Mouse (Mus musculus) cerebellum, postnatal 14 days (tissue): ENCODE results near the gene Tubgcp6.
A peak's percentile ranks its signal among the peaks of the same experiment; 100 is the strongest.

Source experiments
- DNase-seq, 2 experiments: peaks; one replicate each; pipeline ENCODE4 v3.0.0; 2021; ENCODE audit warnings: mixed read lengths in 2 of 2

Tubgcp6 gene

GRCm38 (mm10) chr15:89140659-89141252 lies 17.8 kb upstream of the Tubgcp6 start, which contains the start of gene Mapk12:
TSS of gene Mapk12 (minus strand) at chr15:89140703.
- DNase-seq, result peak; percentile 58 to 68

- peak; percentile 65 to 67 for DNase-seq
These were observed 17.2 kb upstream of the Tubgcp6 start for GRCm38 (mm10) chr15:89140048-89140658.

- DNase-seq, result no peak
These were observed 15.6 kb upstream of the Tubgcp6 start for GRCm38 (mm10) chr15:89138531-89138930.

DNA sequence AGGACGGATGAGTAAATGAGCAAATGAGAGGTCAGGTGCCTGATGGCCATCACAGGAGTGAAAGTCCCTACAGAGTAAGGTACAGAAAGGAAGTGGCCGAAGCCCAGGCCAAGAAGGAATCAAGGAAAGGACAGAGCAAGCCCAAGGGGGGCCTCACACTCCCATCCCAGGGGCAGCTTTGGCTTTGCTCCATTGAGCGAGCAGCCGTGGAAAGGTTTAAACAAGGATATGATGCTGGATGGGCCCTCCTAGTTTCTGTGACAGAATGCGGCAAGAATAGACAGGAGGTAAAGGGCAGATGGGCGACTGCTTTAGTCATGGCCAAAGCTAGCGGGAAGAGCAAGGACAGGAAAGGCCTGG lies 15.1 kb upstream of the Tubgcp6 start:
- peak; percentile 33 to 44 for DNase-seq

DNA sequence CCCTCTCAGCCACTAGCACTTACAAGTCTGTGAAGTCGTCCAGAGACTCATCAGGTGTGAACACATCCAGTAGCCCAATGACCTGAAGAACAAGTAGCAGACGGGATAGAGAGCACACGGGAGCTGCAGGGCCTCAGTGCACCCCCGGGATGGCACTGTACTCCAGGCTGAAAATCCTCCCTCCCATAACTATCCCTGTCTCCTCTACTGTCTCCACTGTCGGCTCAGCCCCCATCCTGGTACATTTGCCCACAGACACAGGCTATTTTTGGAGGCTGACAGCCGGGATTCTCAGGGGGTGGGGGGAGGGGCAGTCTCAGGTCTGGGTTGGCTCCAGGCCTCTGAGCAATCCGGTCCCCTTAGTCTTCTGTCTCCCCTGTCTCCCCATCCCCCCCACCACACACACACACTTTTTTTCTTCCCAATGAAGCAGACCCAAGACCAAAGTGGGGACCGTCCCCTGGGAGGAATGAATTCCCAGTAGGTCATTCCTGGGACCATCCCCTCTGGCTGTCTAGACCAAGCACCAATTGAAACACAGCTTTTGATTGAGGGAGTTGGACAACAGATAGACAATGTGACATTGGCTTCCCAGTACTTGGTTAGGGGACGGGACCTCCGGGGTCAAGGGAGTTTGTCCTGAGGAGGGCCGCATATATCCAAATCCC lies 14.6 kb upstream of the Tubgcp6 start:
- peak; percentile 33 to 58 for DNase-seq

- peak in 1 of 2 experiments; percentile 21 for DNase-seq
These were observed 13.7 kb upstream of the Tubgcp6 start for GRCm38 (mm10) chr15:89136461-89137155.

- no peak for DNase-seq
These were observed 8.4 kb upstream of the Tubgcp6 start for GRCm38 (mm10) chr15:89131316-89131715.

- DNase-seq, result no peak
These were observed 7.3 kb upstream of the Tubgcp6 start for GRCm38 (mm10) chr15:89130245-89130644.

- DNase-seq, result peak; percentile 95 to 97
These were observed 5.8 kb upstream of the Tubgcp6 start, which contains the start of gene Hdac10 for GRCm38 (mm10) chr15:89128382-89129350. TSS of gene Hdac10 (minus strand) at chr15:89128700.

GRCm38 (mm10) chr15:89127364-89127940 lies 4.5 kb upstream of the Tubgcp6 start:
- no peak for DNase-seq

DNA sequence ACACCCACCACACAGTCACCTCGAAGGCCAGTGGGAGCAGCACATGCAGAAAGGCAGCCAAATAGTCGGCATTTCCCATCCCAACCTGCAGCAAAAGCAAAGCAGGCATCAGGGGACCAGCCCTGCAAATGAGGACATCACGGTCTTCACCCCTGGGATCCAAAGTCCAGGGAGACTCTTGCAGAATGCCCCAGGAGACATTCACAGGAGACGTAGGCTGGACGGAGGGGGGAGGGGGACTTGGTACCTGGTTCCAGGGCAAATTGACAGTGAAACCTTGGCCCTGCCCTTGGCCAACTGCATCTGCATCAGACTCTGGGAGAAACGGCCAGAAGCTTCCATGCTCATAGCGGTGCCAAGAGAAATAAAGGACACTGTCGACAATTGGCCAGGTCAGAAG lies 3.7 kb upstream of the Tubgcp6 start:
- no peak for DNase-seq

GRCm38 (mm10) chr15:89125351-89125750 lies 2.4 kb upstream of the Tubgcp6 start:
- DNase-seq, result no peak

- DNase-seq, result no peak
These were observed 1.4 kb upstream of the Tubgcp6 start for GRCm38 (mm10) chr15:89124312-89124711.

GRCm38 (mm10) chr15:89123595-89123994 lies 683 bp upstream of the Tubgcp6 start:
- DNase-seq, result peak; percentile 76 to 83

- no peak for DNase-seq
These were observed 4.9 kb downstream of the Tubgcp6 start for GRCm38 (mm10) chr15:89118007-89118406.

DNA sequence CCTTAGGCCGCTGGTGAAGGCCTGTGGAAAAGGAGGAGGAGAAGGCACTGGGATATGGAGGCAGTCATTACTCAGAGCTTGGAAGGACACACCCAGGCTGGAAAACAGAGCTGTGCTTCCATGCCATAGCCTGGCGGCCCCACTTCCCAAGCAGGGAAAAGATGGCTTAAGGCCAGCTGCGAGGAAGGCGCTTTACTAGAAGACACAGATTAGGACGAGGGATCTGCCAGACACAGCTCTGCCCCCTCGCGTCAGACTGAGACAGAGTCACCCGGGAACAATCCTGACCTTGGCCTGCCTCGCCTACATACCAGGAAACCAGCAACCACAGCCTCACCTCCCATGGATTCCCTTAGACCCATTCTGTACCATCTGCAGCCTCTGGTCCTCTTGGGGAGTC lies 12.8 kb downstream of the Tubgcp6 start:
- peak; percentile 64 to 73 for DNase-seq

DNA sequence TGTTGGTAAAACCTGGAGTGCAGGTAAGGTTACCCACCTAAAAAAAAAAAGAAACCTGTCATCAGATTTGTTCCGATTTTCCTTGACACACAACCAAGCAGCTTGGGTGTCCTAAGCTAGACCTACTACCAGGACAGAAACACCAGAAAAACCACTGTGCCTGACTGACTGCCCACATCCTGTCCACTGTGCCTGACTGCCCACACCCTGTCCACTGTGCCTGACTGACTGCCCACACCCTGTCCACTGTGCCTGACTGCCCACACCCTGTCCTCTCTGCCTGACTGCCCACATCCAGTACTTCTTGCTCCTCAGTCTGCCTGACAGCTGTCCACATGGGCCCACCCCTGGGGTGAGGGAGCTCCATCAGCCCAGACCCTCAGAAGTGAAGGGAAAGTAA lies 15.9 kb downstream of the Tubgcp6 start:
- DNase-seq, result no peak

- peak; percentile 73 to 75 for DNase-seq
These were observed 16.8 kb downstream of the Tubgcp6 start for GRCm38 (mm10) chr15:89106073-89106472.

DNA sequence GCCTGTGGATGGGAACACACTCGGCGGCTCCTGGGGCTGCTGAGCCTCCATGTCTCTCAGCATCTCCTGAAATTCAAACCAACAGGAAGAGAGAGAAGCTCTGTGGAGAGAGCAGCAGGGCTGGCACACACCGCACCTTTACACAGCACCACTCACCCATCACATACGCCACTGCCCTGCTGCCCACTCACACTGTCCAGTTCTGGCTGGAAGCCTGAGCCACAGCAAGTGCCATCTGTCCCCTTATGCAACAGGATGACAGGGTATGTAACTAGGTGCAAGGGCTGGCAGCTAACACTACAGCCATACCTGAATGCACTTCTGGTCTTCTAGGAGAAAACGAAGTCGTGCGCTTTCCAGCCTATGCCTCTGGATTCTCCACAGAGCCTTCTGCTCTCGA lies 18.5 kb downstream of the Tubgcp6 start:
- peak; percentile 94 to 95 for DNase-seq

- DNase-seq, result peak; percentile 71 to 72
These were observed 19.0 kb downstream of the Tubgcp6 start for GRCm38 (mm10) chr15:89103921-89104320.

DNA sequence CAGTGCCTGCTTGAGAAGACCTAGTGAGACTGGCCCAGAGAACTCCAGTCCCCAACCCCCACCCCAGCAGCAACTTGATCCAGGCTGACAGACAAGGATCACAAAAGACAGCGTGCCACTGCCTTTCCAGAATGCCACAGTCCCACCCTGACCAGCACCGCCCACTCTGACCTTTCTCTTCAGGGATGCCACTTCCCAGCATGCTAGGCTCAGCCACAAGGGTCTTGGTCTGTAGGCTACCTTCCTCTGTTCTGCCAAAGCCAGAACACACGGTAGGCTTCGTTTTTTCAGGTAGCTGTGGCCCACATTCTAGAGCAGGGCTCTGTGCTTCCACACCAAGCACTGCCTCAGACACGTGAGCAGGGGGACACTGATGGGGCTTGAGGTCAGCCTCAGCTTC lies 20.3 kb downstream of the Tubgcp6 start:
- no peak for DNase-seq

DNA sequence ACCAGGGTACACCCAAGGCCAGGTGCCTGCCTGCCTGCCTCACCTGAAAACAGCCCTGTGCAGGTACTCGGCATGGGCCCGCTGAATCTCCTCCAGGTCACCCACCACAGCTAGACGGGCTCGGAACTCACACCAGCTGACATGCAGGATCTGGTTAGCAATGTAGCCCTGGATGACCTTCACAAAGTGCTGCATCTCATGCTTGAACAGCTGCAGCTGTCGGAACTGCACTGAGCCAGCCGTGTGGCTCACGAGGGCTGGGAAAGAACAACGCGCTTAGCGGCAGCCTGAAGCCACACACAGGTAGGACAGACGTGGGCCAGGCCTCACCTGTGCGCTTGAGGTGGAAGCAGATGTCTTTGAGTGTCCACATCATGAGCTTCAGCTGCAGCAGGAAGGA lies 22.1 kb downstream of the Tubgcp6 start:
- DNase-seq, result no peak
